Mouse (Mus musculus) sigmoid colon, adult 10 weeks (tissue): ENCODE measurements around the gene Pef1. TPM values are rescaled to one million over a fixed set of nuclear protein-coding genes. Genes with fewer than 3 reads are reported as not detected.

Experiments
- polyA plus RNA-seq: library from polyadenylated mRNA; stranded (reverse); fragments of 350-450 nt; fragmentation: Illumina TruSeq; extraction: RNeasy Lipid Tissue Mini Kit (QIAGEN cat#74804); gene quantifications from one replicate; pipeline ENCODE4 v1.2.3, GENCODE M21; 2014; ENCODE audit warnings: low read depth, low replicate concordance

Gene Pef1
- polyA plus RNA-seq, result 7.3 TPM

GRCm38 (mm10) chr4:130102111-130102651 is at the start of gene Pef1:
Gene Pef1 (plus strand): TSS chr4:130102558.

GRCm38 (mm10) chr4:130139214-130139492 is 36.8 kb downstream of the Pef1 start, which contains the start of gene Hcrtr1:
Gene Hcrtr1 (minus strand): TSS chr4:130139359.

GRCm38 (mm10) chr4:130175072-130175711 is 72.8 kb downstream of the Pef1 start, which contains the start of gene Tinagl1:
Gene Tinagl1 (minus strand): TSS chr4:130175122.

Other genes starting within 250 kb of the Pef1 start
- gene Spocd1, start 173.3 kb upstream of the Pef1 start, polyA plus RNA-seq, result not detected
- not detected for gene Adgrb2, start 117.7 kb upstream of the Pef1 start, polyA plus RNA-seq
- 6.8 TPM for gene Col16a1, start 54.7 kb upstream of the Pef1 start, polyA plus RNA-seq
- not detected for gene Hcrtr1, start 36.8 kb downstream of the Pef1 start, polyA plus RNA-seq
- gene Tinagl1, start 72.6 kb downstream of the Pef1 start, polyA plus RNA-seq, result 10.5 TPM
- not detected for gene Gm853, start 119.8 kb downstream of the Pef1 start, polyA plus RNA-seq
- gene Serinc2, start 176.6 kb downstream of the Pef1 start, polyA plus RNA-seq, result 4.3 TPM
- gene Fabp3, start 206.0 kb downstream of the Pef1 start, polyA plus RNA-seq, result 0.82 TPM
- gene Gm10570, start 206.1 kb downstream of the Pef1 start, polyA plus RNA-seq, result not detected